Mouse (Mus musculus) MEL (cell line): ENCODE measurements around the gene Krt90.

Experiments
- CTCF ChIP-seq, 3 experiments: IDR thresholded peaks in 2 of 3; conservative IDR thresholded peaks in 1 of 3; 2 replicates each; pipeline ENCODE4 v1.5.1; 2011 to 2012; ENCODE audit warnings: low read length in 3 of 3, low read depth in 2 of 3, mild to moderate bottlenecking in 2 of 3, improper control_type of control experiment in 1 of 3, inconsistent platforms in 1 of 3, mixed read lengths in 1 of 3, moderate library complexity in 1 of 3; ENCODE audit not compliant: control insufficient read depth in 1 of 3, insufficient read depth in 1 of 3, poor library complexity in 1 of 3, severe bottlenecking in 1 of 3
- EP300 ChIP-seq, 2 experiments: IDR thresholded peaks; 2 replicates each; pipeline ENCODE4 v1.6.1; 2011; ENCODE audit warnings: improper control_type of control experiment in 2 of 2, low read length in 2 of 2, low read depth in 1 of 2, mild to moderate bottlenecking in 1 of 2
- HCFC1 ChIP-seq: IDR thresholded peaks from 2 replicates; pipeline ENCODE4 v1.6.1; 2012; ENCODE audit warnings: low read depth, mild to moderate bottlenecking, inconsistent platforms, low read length, improper control_type of control experiment, moderate library complexity
- MYB ChIP-seq: IDR thresholded peaks from 2 replicates; pipeline ENCODE4 v1.6.1; 2011; ENCODE audit warnings: mild to moderate bottlenecking, low read depth, low read length, improper control_type of control experiment
- NRF1 ChIP-seq: IDR thresholded peaks from 2 replicates; pipeline ENCODE4 v1.6.1; 2014; ENCODE audit warnings: low read depth, mild to moderate bottlenecking, inconsistent platforms, low read length, improper control_type of control experiment, moderate library complexity; ENCODE audit not compliant: poor library complexity, insufficient read depth, severe bottlenecking
- POLR2A ChIP-seq, 2 experiments: IDR thresholded peaks; 2 replicates each; pipeline ENCODE4 v1.6.1; 2011 to 2012; ENCODE audit warnings: low read length in 2 of 2, mild to moderate bottlenecking in 2 of 2, control low read depth in 1 of 2, improper control_type of control experiment in 1 of 2, low read depth in 1 of 2, moderate library complexity in 1 of 2; ENCODE audit not compliant: control insufficient read depth in 1 of 2, insufficient read depth in 1 of 2, poor library complexity in 1 of 2
- SIN3A ChIP-seq: IDR thresholded peaks from 2 replicates; pipeline ENCODE4 v1.6.1; 2012; ENCODE audit warnings: low read length, improper control_type of control experiment, inconsistent platforms

- TF ChIP-seq POLR2A (IDR thresholded peaks at IDR 0.05; ENCODE audit: control insufficient read depth in 1 of 2, insufficient read depth in 1 of 2, low read depth in 1 of 2, low read length in 2 of 2, poor library complexity in 1 of 2), result no peak
- peak; percentile 32 to 52 (median 44) for TF ChIP-seq CTCF (IDR thresholded peaks at IDR 0.05 in 2 of 3, conservative IDR thresholded peaks at IDR 0.05 in 1 of 3; ENCODE audit: control insufficient read depth in 1 of 3, insufficient read depth in 1 of 3, low read depth in 2 of 3, low read length in 3 of 3, poor library complexity in 1 of 3, severe bottlenecking in 1 of 3)
- TF ChIP-seq EP300 (IDR thresholded peaks at IDR 0.05; ENCODE audit: low read depth in 1 of 2, low read length in 2 of 2), result no peak
- TF ChIP-seq MYB, result no peak
- TF ChIP-seq NRF1, result no peak
- TF ChIP-seq SIN3A, result no peak
- TF ChIP-seq HCFC1, result no peak
Measured at GRCm38 (mm10) chr15:101567780-101568179, 5.0 kb upstream of the Krt90 start.
